Mouse (Mus musculus) spleen, adult 12 weeks (tissue): ENCODE data around the gene Twnk.
A peak's percentile ranks its signal among the peaks of the same experiment; 100 is the strongest.
"Not testable (repeated sequence)": the region's sequence is repeated elsewhere in the genome, so short reads cannot be mapped to it uniquely, and the experiment has no call there.

Experiments
- DNase-seq: peaks from one replicate; pipeline ENCODE4 v3.0.0; 2022; ENCODE audit warnings: low spot score

Twnk gene

GRCm38 (mm10) chr19:45025937-45026568, 20.6 kb downstream of the Twnk start:
- no peak for DNase-seq

DNA sequence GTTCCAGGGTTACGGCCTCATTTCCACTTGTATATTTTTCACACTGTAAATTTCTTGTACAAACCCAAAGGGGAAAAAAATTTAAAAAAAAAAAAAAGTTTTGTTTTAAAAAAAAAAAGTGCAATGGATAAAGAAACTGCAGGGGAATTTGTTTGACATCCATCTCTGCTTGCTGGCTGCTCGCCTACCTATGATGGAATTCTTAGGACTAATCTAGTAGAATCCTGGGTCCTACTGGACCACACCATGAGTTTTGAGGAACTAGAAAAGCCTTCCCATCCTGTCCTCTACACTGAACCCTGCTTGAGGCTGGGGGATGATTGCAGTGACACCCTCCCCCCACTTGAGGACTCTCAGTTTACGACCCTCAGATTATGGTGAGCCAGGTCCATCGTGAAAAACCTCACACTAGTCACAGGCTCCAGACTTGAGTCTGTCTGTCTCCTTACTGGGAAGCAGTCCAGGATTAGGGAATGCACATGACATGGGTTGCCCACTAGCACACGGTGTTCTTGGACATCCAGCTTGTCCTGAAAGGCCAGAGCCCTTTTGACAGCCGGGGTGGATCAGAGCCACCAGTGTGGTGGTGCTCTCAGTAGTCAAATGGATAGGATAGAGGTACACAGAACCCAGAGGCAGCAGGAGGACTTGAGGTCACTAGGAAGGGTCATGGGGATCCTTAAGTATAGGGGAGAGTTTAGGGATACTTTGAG, 21.7 kb downstream of the Twnk start:
- DNase-seq = no peak

GRCm38 (mm10) chr19:45027848-45028247, 22.4 kb downstream of the Twnk start:
- no peak for DNase-seq

DNA sequence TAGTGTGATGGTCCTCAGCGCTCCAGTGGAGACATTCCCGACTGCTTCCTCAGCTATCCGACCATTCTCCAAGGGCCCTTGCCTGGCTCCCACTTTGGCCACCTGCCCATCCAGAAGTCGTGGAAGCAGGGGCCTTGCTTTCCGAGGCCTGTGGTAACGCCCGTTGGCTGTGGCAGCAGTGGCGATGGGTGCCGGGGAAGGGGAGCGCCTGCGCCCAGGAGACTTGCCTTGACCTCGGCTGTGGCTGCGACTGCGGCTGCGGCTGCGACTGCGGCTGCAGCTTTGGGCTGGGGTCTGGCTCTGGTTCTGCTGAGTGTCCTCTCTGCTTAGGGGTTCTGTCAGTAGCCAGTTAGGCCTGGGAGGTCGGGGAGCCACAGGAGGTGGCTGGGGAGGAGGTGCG, 23.3 kb downstream of the Twnk start:
- DNase-seq = no peak

DNA sequence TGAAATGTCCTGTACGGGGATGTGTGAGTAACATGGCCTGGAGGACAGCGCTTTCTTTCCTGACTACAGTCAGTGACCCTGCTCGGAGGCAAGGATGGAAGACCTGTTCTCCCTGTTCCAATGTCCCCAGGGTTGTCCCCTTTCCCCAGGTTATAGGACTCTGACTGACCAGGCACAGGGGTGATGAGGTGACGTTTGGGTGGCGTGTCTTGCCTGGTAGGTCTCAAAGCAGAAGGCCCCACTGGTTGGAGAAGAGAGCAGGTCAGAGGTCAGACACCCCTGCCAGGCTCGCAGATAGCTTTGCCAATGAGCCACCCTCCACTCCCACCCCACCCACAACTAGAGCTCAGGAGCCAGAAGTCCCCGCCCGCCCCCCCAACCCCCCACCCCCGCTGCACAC, 24.1 kb downstream of the Twnk start:
- DNase-seq = no peak

- peak; percentile 47 for DNase-seq
These were observed 24.6 kb downstream of the Twnk start for GRCm38 (mm10) chr19:45030111-45030510.

GRCm38 (mm10) chr19:45030746-45031693, 25.6 kb downstream of the Twnk start:
- DNase-seq = peak; percentile 49

DNA sequence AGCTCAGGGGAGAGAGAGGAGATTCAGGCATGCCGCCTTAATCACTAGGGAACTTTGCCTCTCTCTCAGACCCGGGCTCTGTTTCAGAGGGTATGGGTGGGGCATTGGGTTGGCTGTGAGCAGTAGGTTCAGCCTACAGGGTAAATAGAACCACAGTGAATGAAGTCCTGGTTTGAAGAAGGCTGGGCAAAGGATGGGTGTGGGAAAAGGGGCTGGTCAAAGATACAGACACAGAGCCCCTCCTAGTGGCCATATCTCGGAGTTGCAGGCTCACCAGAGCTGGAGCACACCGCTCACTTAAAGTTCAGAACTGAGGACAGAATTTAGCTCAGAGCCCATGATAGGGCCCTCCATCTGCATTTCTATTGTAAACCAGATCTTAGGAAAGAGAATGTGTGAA, 26.3 kb downstream of the Twnk start:
- DNase-seq = no peak

- no peak for DNase-seq
These were observed 27.3 kb downstream of the Twnk start for GRCm38 (mm10) chr19:45032570-45033332.

DNA sequence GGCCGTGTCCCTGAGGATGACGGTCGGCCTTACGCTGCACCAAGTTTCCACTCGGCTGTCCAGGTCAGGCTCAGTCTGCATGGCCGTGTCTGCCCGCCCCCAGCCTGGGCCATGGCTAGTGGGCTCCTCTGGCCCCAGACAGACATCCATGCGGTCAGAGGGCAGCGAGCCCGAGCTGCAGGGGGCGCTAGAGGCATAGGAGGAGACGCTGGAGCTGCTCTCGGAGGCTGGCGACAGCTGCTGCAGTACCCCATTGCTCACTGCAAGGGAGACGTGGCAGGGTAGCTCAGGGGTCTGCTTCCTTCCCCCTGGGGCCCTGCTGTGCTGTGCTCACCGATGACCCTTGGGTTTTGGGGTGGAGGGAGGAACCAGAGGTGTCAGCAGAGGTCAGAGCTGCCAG, 31.4 kb downstream of the Twnk start:
- no peak for DNase-seq

- DNase-seq = not testable (repeated sequence)
These were observed 32.7 kb downstream of the Twnk start for GRCm38 (mm10) chr19:45038198-45038597.

DNA sequence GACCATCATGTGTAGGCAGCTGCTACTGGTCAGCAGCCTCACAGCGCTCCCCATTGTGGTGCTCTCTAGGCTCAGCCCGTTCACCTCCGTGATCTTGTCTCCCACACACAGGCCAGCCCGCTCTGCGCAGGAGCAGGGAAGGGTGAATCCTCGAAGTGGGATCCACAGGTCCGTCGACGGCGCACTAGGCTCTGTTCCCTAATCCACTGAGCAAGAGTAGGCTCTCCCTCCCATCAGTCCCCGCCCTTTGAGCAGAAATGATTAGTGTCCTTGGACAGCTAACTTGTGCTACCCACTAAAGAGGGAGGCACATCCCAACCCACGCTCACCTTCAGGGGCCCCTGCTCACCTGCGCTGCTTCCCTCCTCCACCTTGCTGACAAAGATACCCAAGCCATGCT, 34.8 kb downstream of the Twnk start:
- no peak for DNase-seq

GRCm38 (mm10) chr19:45044389-45044927, 39.0 kb downstream of the Twnk start:
- no peak for DNase-seq

DNA sequence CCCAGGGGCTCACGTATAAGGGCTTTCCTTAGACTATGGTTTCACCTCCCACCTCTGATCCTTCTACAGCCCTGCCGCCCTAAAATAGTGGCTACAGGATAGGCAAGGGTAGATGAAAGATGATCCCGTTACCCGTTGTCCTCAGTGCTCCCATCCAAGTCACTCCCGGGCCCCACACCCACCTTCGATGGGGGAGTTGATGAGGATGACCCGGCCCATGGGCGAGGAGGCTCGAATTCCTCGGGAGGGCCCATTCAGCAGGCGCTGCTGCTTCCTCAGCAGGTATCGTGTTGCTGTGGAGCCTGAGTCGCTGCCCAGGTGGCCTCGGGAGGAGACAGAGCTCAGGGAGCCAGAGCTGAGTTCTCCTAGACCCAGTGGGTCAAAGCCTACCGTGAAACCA, 39.8 kb downstream of the Twnk start:
- no peak for DNase-seq

GRCm38 (mm10) chr19:45045651-45046050, 40.2 kb downstream of the Twnk start, which contains the start of gene Pdzd7:
Gene Pdzd7, minus strand, starts transcription at chr19:45045717.
- DNase-seq = no peak

DNA sequence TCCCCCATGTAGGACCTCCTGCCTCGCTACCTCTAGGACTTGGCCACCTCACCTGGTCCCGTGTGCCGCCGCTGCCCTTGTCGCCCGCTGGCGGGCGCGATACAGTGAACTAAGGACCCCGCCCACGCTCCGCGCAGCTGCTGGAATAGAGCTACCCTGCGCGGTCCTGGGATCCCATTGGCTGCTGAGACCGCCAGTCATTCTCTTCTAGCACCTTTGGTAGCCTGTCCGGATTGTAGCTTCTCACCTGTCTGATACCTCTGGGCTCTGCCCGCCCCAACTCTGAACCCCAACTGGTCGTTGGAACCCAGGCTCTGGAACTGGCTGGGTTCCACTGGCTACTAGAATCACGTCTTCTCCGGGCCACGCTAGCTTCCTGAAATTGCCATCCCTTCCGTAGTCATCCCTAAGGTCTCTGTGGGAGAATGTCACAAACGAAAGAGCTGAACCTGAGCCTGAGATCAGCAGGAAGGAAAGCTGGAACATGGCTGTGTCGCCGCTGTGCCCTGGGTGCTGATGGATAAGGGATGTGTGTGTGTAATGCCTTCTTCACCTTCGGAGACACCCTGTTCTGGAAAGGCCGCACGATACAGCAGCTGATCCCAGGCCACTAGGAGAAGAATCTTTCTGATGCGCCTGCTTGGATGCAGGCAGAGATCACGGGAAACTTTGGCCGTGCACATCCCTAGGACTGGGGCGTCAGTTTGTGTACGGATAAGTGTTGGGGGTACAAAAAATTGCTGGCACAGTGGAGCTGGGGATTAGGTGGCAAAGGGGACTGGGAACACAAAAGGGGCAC, 41.3 kb downstream of the Twnk start:
- DNase-seq = peak; percentile 26

DNA sequence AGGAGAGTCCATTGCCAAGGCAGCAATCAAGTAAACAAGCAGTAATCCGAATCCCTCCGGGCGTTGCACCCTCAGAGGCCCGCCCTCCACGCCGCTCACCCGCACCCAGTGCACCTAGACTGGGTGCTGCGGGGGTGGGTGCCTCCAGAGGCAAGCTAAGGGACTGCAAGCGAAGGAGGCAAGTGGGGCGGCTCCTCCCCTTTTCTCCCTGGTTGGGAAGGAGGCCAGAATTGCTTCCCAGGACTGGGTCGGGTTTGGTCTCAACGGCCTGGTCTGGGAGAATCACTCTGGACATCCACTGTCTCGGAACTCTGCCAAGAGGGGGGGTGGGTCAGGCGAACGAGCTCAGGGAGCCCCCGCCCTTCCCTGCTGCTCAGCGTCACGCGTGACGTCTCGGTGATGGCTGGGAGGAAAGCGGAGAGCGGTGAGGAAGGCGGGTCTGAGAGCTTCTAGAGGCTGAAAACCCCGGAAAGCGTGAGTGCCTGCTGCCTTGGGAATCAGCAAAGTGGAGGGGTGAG, 42.0 kb downstream of the Twnk start, which contains the start of gene Sfxn3:
Sfxn3 (plus strand) TSS at position 87 of the 518 bp plus-strand sequence.
- peak; percentile 78 for DNase-seq

GRCm38 (mm10) chr19:45047935-45048643, 42.6 kb downstream of the Twnk start:
- peak; percentile 21 for DNase-seq

DNA sequence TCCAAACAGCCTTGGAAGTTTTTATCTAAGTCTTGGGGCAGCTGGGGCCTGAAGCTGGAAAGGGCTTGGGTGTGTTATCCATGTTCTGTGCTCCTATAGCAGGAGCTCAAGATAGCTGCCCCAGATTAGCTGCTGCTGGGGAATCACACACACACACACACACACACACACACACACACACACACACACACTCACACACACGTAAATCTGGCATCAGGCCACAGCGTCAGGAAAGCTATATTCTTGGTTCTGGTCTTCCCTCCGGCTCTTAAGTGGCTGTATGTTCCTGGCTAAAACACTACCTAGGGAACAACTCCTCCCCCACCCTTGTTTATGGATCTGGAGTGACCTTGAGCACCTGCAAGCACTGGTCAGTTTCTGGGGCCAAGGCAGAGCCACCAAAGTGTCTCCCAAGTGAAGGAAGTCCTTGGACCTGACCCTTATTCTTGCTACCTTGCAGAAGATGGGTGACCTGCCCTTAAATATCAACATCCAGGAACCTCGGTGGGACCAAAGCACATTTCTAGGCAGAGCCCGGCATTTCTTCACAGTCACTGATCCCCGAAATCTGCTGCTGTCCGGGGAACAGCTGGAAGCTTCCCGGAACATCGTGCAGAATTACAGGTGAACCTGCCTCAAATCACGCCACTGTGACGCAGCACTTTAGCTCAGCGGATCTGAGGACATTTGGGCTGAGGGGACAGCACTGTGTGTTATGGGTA, 43.3 kb downstream of the Twnk start:
- no peak for DNase-seq
